Mouse (Mus musculus): ENCODE data around the gene Zfp652. TPM values are rescaled to one million over a fixed set of nuclear protein-coding genes. Genes with fewer than 3 reads are reported as not detected.
"Not testable (repeated sequence)": the region's sequence is repeated elsewhere in the genome, so short reads cannot be mapped to it uniquely, and the experiment has no call there.

Gene Zfp652
- polyA plus RNA-seq, 1 experiment from 2014 or later: 22.4 TPM

GRCm38 (mm10) chr11:95746821-95747220 is 34.3 kb downstream of the Zfp652 start:
- WGBS: 85% methylated on average over 4 of the region's 4 CpGs
- no peak for ATAC-seq (ENCODE audit: insufficient read depth, low FRiP score)

GRCm38 (mm10) chr11:95748331-95748730 is 35.9 kb downstream of the Zfp652 start:
- Histone ChIP-seq H3K36me3 (ENCODE audit: control insufficient read depth, insufficient read depth, low read length) (0 out of 2 replicates have a peak, but pooled peaks cover 3% of the 10 kb centered on the region), H3K4me3 (replicated peaks; ENCODE audit: low read length) (no peak overlapping the region), H3K4me2 (ENCODE audit: low read depth, low read length) (no peak overlapping the region), H3K27ac (ENCODE audit: low read length) (no peak overlapping the region), H3K9ac (ENCODE audit: low read length) (no peak overlapping the region), H3K9me3 (replicated peaks; ENCODE audit: control insufficient read depth, low read length) (no peaks in the 10 kb centered on the region), H3K27me3 (ENCODE audit: control insufficient read depth, insufficient read depth, low read length) (no peaks in the 10 kb centered on the region), H3K4me1 (ENCODE audit: control insufficient read depth, insufficient read depth, low read length) (peaks cover 6% of the 10 kb centered on the region; the same call in 1 of the 2 replicates)
- ATAC-seq (ENCODE audit: insufficient read depth, low FRiP score): no peak
- WGBS: 77% methylated on average over 5 of the region's 5 CpGs

More at GRCm38 (mm10) chr11:95746821-95747220, 34.3 kb downstream of the Zfp652 start:
- Histone ChIP-seq H3K27me3 (ENCODE audit: control insufficient read depth, insufficient read depth, low read length) (no peaks in the 10 kb centered on the region), H3K27ac (ENCODE audit: low read length) (no peak overlapping the region), H3K36me3 (ENCODE audit: control insufficient read depth, insufficient read depth, low read length) (0 out of 2 replicates have a peak, but pooled peaks cover 3% of the 10 kb centered on the region), H3K9me3 (replicated peaks; ENCODE audit: control insufficient read depth, low read length) (no peaks in the 10 kb centered on the region), H3K4me3 (replicated peaks; ENCODE audit: low read length) (no peak overlapping the region), H3K4me1 (ENCODE audit: control insufficient read depth, insufficient read depth, low read length) (peaks cover 6% of the 10 kb centered on the region; the same call in 1 of the 2 replicates), H3K9ac (ENCODE audit: low read length) (no peak overlapping the region), H3K4me2 (ENCODE audit: low read depth, low read length) (no peak overlapping the region)

DNA sequence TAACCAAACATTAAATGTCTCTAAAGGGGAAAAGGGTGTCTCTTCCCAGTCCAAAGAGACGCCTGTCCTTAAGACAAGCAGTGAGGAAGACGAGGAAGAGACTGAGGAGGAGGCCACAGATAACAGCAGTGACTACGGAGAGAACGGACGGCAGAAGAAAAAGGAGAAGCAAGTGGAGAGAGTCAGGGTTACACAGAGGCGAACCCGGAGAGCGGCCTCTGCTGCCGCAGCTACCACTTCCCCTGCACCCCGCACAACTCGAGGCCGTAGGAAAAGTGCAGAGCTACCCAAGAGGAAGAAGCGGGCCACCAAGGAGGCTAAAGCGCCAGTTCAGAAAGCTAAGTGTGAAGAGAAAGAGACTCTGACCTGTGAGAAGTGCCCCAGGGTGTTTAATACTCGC is 37.1 kb downstream of the Zfp652 start:
- peaks cover 9% of the 10 kb centered on the region; the same call in 1 of the 2 replicates for H3K36me3 ChIP-seq (ENCODE audit: control insufficient read depth, insufficient read depth, low read length)
- H3K4me1 ChIP-seq (ENCODE audit: control insufficient read depth, insufficient read depth, low read length): peaks cover 6% of the 10 kb centered on the region; the same call in 1 of the 2 replicates
- H3K27me3 ChIP-seq (ENCODE audit: control insufficient read depth, insufficient read depth, low read length): no peaks in the 10 kb centered on the region
- 76% methylated on average over 15 of the region's 15 CpGs for WGBS
- ATAC-seq (ENCODE audit: insufficient read depth, low FRiP score): no peak
- H3K27ac ChIP-seq (ENCODE audit: low read length): no peak overlapping the region
- H3K9ac ChIP-seq (ENCODE audit: low read length): no peak overlapping the region
- no peaks in the 10 kb centered on the region for H3K9me3 ChIP-seq (replicated peaks; ENCODE audit: control insufficient read depth, low read length)
- H3K4me2 ChIP-seq (ENCODE audit: low read depth, low read length): no peak overlapping the region
- no peak overlapping the region for H3K4me3 ChIP-seq (replicated peaks; ENCODE audit: low read length)

GRCm38 (mm10) chr11:95750995-95751394 is 38.5 kb downstream of the Zfp652 start:
- Histone ChIP-seq H3K4me3 (replicated peaks; ENCODE audit: low read length) (no peak overlapping the region), H3K4me1 (ENCODE audit: control insufficient read depth, insufficient read depth, low read length) (no peaks in the 10 kb centered on the region), H3K27me3 (ENCODE audit: control insufficient read depth, insufficient read depth, low read length) (no peaks in the 10 kb centered on the region), H3K36me3 (ENCODE audit: control insufficient read depth, insufficient read depth, low read length) (peaks cover 13% of the 10 kb centered on the region), H3K27ac (ENCODE audit: low read length) (no peak overlapping the region), H3K4me2 (ENCODE audit: low read depth, low read length) (no peak overlapping the region), H3K9ac (ENCODE audit: low read length) (no peak overlapping the region), H3K9me3 (replicated peaks; ENCODE audit: control insufficient read depth, low read length) (no peaks in the 10 kb centered on the region)
- no peak for ATAC-seq (ENCODE audit: insufficient read depth, low FRiP score)
- 0% methylated on average over 1 of the region's 1 CpGs for WGBS

- H3K4me1 ChIP-seq (ENCODE audit: control insufficient read depth, insufficient read depth, low read length); H3K9me3 ChIP-seq (replicated peaks; ENCODE audit: control insufficient read depth, low read length); ATAC-seq (ENCODE audit: insufficient read depth, low FRiP score); H3K27me3 ChIP-seq (ENCODE audit: control insufficient read depth, insufficient read depth, low read length); H3K9ac ChIP-seq (ENCODE audit: low read length); H3K27ac ChIP-seq (ENCODE audit: low read length); H3K4me2 ChIP-seq (ENCODE audit: low read depth, low read length); H3K4me3 ChIP-seq (replicated peaks; ENCODE audit: low read length): not testable (repeated sequence)
- peaks cover 17% of the 10 kb centered on the region for H3K36me3 ChIP-seq (ENCODE audit: control insufficient read depth, insufficient read depth, low read length)
- WGBS: 91% methylated on average over 4 of the region's 4 CpGs
These were observed 42.7 kb downstream of the Zfp652 start for GRCm38 (mm10) chr11:95755137-95755536.

DNA sequence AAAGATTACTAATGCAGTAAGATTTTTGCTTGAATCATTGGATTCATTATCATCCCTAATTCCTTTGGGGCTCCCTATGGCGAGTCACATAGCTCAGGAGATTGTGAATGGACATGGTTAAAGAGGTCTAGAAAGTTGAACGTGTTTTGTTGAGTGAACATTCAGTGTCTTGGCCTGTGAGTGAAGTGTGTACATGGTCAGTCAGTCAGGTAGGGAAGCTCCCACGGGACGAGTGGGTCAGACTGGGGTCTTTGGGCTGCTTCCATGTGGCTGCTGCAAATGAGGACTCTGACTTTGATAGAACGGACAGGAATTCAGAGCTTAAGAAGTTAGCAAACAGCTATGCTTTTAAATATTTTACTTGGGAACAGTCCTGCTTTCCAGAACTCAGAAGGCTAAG is 48.0 kb downstream of the Zfp652 start:
- Histone ChIP-seq H3K9ac (ENCODE audit: low read length) (no peak overlapping the region), H3K9me3 (replicated peaks; ENCODE audit: control insufficient read depth, low read length) (no peaks in the 10 kb centered on the region), H3K4me3 (replicated peaks; ENCODE audit: low read length) (no peak overlapping the region), H3K27ac (ENCODE audit: low read length) (no peak overlapping the region), H3K27me3 (ENCODE audit: control insufficient read depth, insufficient read depth, low read length) (no peaks in the 10 kb centered on the region), H3K36me3 (ENCODE audit: control insufficient read depth, insufficient read depth, low read length) (peaks cover 9% of the 10 kb centered on the region; the same call in 1 of the 2 replicates), H3K4me1 (ENCODE audit: control insufficient read depth, insufficient read depth, low read length) (no peaks in the 10 kb centered on the region; the same call in 1 of the 2 replicates), H3K4me2 (ENCODE audit: low read depth, low read length) (no peak overlapping the region)
- ATAC-seq (ENCODE audit: insufficient read depth, low FRiP score): no peak
- 81% methylated on average over 5 of the region's 5 CpGs for WGBS

DNA sequence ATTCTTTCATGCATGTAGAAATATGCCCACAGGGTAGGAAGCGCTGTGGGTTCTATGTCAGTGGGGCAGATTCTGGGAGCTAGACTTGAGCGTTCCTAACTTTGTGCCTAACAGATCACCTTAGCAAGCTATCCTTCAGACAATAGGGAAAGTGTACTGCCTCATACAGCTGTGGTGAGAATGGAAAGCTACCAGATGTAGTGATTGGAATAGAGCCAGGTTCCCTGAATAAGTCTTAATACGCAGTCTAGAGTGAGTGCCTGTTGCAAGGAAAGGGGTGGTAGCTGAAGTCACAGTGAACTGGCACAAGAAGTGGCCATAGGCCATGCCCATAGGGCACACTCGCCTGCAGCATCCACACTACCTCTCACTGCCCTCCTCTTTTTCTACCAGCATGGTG is 50.5 kb downstream of the Zfp652 start:
- H3K27me3 ChIP-seq (ENCODE audit: control insufficient read depth, insufficient read depth, low read length): no peaks in the 10 kb centered on the region
- H3K4me1 ChIP-seq (ENCODE audit: control insufficient read depth, insufficient read depth, low read length): no peaks in the 10 kb centered on the region; the same call in 1 of the 2 replicates
- no peak for ATAC-seq (ENCODE audit: insufficient read depth, low FRiP score)
- no peak overlapping the region for H3K9ac ChIP-seq (ENCODE audit: low read length)
- 73% methylated on average over 4 of the region's 4 CpGs for WGBS
- H3K4me2 ChIP-seq (ENCODE audit: low read depth, low read length): no peak overlapping the region
- H3K9me3 ChIP-seq (replicated peaks; ENCODE audit: control insufficient read depth, low read length): no peaks in the 10 kb centered on the region
- H3K36me3 ChIP-seq (ENCODE audit: control insufficient read depth, insufficient read depth, low read length): peaks cover 5% of the 10 kb centered on the region; the same call in 1 of the 2 replicates
- H3K27ac ChIP-seq (ENCODE audit: low read length): no peak overlapping the region
- no peak overlapping the region for H3K4me3 ChIP-seq (replicated peaks; ENCODE audit: low read length)

- Histone ChIP-seq H3K36me3 (ENCODE audit: control insufficient read depth, insufficient read depth, low read length) (peaks cover 5% of the 10 kb centered on the region; the same call in 1 of the 2 replicates), H3K27me3 (ENCODE audit: control insufficient read depth, insufficient read depth, low read length) (no peaks in the 10 kb centered on the region), H3K9me3 (replicated peaks; ENCODE audit: control insufficient read depth, low read length) (no peaks in the 10 kb centered on the region), H3K4me1 (ENCODE audit: control insufficient read depth, insufficient read depth, low read length) (no peaks in the 10 kb centered on the region; the same call in 1 of the 2 replicates), H3K27ac (ENCODE audit: low read length) (no peak overlapping the region), H3K4me2 (ENCODE audit: low read depth, low read length) (no peak overlapping the region), H3K4me3 (replicated peaks; ENCODE audit: low read length) (no peak overlapping the region), H3K9ac (ENCODE audit: low read length) (no peak overlapping the region)
- 76% methylated on average over 8 of the region's 8 CpGs for WGBS
- no peak for ATAC-seq (ENCODE audit: insufficient read depth, low FRiP score)
These were observed 52.3 kb downstream of the Zfp652 start for GRCm38 (mm10) chr11:95764806-95765205.

DNA sequence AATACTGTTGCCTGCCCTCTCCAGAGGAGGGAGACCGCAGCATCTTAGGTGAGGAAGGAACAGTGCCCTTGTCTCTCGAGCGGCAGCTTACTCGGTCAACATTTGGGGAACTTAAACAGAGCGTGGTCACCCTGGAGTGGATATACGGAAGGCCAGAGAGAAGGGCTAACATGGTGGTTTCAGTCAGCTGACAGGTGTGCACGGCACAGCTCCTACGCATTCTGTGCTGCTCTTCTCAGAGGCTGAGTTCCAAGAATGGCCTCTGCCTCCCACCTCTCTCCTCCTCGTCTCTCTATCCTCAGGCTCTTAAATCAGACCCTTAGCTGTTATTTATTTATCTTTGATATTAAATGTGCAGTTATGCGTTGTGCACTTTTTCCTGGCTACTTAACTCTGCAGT is 52.9 kb downstream of the Zfp652 start:
- Histone ChIP-seq H3K36me3 (ENCODE audit: control insufficient read depth, insufficient read depth, low read length) (peaks cover 5% of the 10 kb centered on the region; the same call in 1 of the 2 replicates), H3K9ac (ENCODE audit: low read length) (no peak overlapping the region), H3K27ac (ENCODE audit: low read length) (no peak overlapping the region), H3K9me3 (replicated peaks; ENCODE audit: control insufficient read depth, low read length) (no peaks in the 10 kb centered on the region), H3K27me3 (ENCODE audit: control insufficient read depth, insufficient read depth, low read length) (no peaks in the 10 kb centered on the region), H3K4me1 (ENCODE audit: control insufficient read depth, insufficient read depth, low read length) (no peaks in the 10 kb centered on the region), H3K4me3 (replicated peaks; ENCODE audit: low read length) (no peak overlapping the region), H3K4me2 (ENCODE audit: low read depth, low read length) (no peak overlapping the region)
- no peak for ATAC-seq (ENCODE audit: insufficient read depth, low FRiP score)
- WGBS: 71% methylated on average over 10 of the region's 10 CpGs

Measured in stomach, embryonic 16.5 days (tissue).